Mouse (Mus musculus) megakaryocyte, embryonic 14.5 days (primary cell): ENCODE results near the gene Baiap2l1.

Source experiments
- FLI1 ChIP-seq: IDR thresholded peaks from 2 replicates; pipeline ENCODE4 v1.6.1; 2012; ENCODE audit warnings: low read length, inconsistent platforms, mixed read lengths
- GATA1 ChIP-seq: IDR thresholded peaks from 3 replicates; pipeline ENCODE4 v1.6.1; 2012; ENCODE audit warnings: mixed read lengths, low read length, inconsistent platforms, borderline replicate concordance

- TF ChIP-seq GATA1 (no peak), FLI1 (no peak)
Observed at GRCm38 (mm10) chr5:144223503-144223862, 134.4 kb downstream of the Baiap2l1 start, which contains the start of gene Tecpr1.
